Mouse (Mus musculus): ENCODE results near the gene Tssk1.

Gene Tssk1

GRCm38 (mm10) chr16:17943466-17943865 is 49.4 kb downstream of the Tssk1 start:
- DNase-seq (ENCODE audit: low read depth, low spot score) = no peak

GRCm38 (mm10) chr16:17945081-17945831 is 51.2 kb downstream of the Tssk1 start:
- DNase-seq (ENCODE audit: low read depth, low spot score) = no peak
